Mouse (Mus musculus) kidney, postnatal 25 days (tissue): ENCODE results near the gene Gm4846.
"Not testable (repeated sequence)": the region's sequence is repeated elsewhere in the genome, so short reads cannot be mapped to it uniquely, and the experiment has no call there.

Experiments used
- DNase-seq, 2 experiments: peaks; one replicate each; pipeline ENCODE4 v3.0.0; 2021; ENCODE audit warnings: mixed read lengths in 2 of 2

Gene Gm4846

GRCm38 (mm10) chr1:166497488-166497887 lies at the start of gene Gm4846:
TSS of gene Gm4846 (minus strand) at chr1:166497588.
- not testable (repeated sequence) for DNase-seq

- DNase-seq, result not testable (repeated sequence)
Observed at GRCm38 (mm10) chr1:166531521-166531920, 34.1 kb upstream of the Gm4846 start.

GRCm38 (mm10) chr1:166524709-166525108 lies 27.3 kb upstream of the Gm4846 start:
- DNase-seq, result not testable (repeated sequence)

GRCm38 (mm10) chr1:166519626-166520025 lies 22.2 kb upstream of the Gm4846 start:
- DNase-seq, result not testable (repeated sequence)

- DNase-seq, result no peak
Observed at GRCm38 (mm10) chr1:166516556-166516955, 19.2 kb upstream of the Gm4846 start.

- peak in 1 of 2 experiments; percentile 46 for DNase-seq
Observed at GRCm38 (mm10) chr1:166504206-166504605, 6.8 kb upstream of the Gm4846 start.

GRCm38 (mm10) chr1:166479503-166479902 lies 17.9 kb downstream of the Gm4846 start:
- no peak for DNase-seq

- no peak for DNase-seq
Observed at GRCm38 (mm10) chr1:166467172-166467571, 30.2 kb downstream of the Gm4846 start.

GRCm38 (mm10) chr1:166462544-166462943 lies 34.8 kb downstream of the Gm4846 start:
- no peak for DNase-seq

GRCm38 (mm10) chr1:166441992-166442391 lies 55.4 kb downstream of the Gm4846 start:
- no peak for DNase-seq

- DNase-seq, result no peak
Observed at GRCm38 (mm10) chr1:166439426-166439825, 58.0 kb downstream of the Gm4846 start.
